Comparison of ENCODE assay signal across 30 mouse cellular contexts in genomic region chr2:32974216-32974615, GRCm38 (mm10).
"Had no signal": no experiment of that assay in that cellular context is flagged by ENCODE, and none has a peak within 500 bp of the region (broad histone marks: within the 10 kb centered on the region; RNA-seq: fewer than 3 reads in every experiment).

No protein-coding gene starts in this region.

- H3K27ac ChIP-seq: limb, embryonic 10.5 days; limb, embryonic 12.5 days; limb, embryonic 13.5 days; limb, embryonic 15.5 days; liver, embryonic 12.5 days; liver, embryonic 13.5 days; liver, embryonic 14.5 days; liver, embryonic 15.5 days; lung, embryonic 15.5 days; macrophage; midbrain, embryonic 10.5 days; midbrain, embryonic 12.5 days; midbrain, embryonic 13.5 days; midbrain, embryonic 15.5 days; neural tube, embryonic 12.5 days had no signal

- ATAC-seq: liver, embryonic 12.5 days; liver, postnatal 0 days; lung, postnatal 0 days; midbrain, embryonic 13.5 days; midbrain, embryonic 15.5 days; midbrain, embryonic 16.5 days had no signal

- H3K4me1 ChIP-seq: limb, embryonic 10.5 days; limb, embryonic 12.5 days; limb, embryonic 13.5 days; limb, embryonic 15.5 days; lung, embryonic 15.5 days; midbrain, embryonic 15.5 days; neural tube, embryonic 12.5 days had no signal

- H3K4me3 ChIP-seq: limb, embryonic 10.5 days; limb, embryonic 12.5 days; limb, embryonic 13.5 days; limb, embryonic 15.5 days; liver, embryonic 12.5 days; liver, embryonic 13.5 days; liver, embryonic 15.5 days; lung, embryonic 15.5 days; megakaryocyte, embryonic 14.5 days; midbrain, embryonic 10.5 days; midbrain, embryonic 12.5 days; midbrain, embryonic 13.5 days; midbrain, embryonic 15.5 days; myocyte; neural tube, embryonic 12.5 days had no signal

- DNase-seq: left cerebral cortex, postnatal 4 days; liver; liver, embryonic 13.5 days; liver, postnatal 0 days; lung, adult 18-20 months; lung, adult 2 months; lung, embryonic 14.5 days; lung, postnatal 10 days; lung, postnatal 14 days; lung, postnatal 36 days; lung, postnatal 4 days; midbrain, embryonic 14.5 days had no signal

- H3K27me3 ChIP-seq: limb, embryonic 12.5 days; limb, embryonic 13.5 days; limb, embryonic 15.5 days; liver, embryonic 12.5 days; liver, embryonic 13.5 days; liver, embryonic 15.5 days; lung, embryonic 15.5 days; megakaryocyte, embryonic 14.5 days; midbrain, embryonic 12.5 days; midbrain, embryonic 13.5 days; midbrain, embryonic 15.5 days; neural tube, embryonic 12.5 days had no signal
